Mouse (Mus musculus) olfactory bulb, adult 2 months (tissue): Measurements from ENCODE around the gene Akr1d1.

ENCODE experiments used
- CTCF ChIP-seq: fragments of 200-500 bp; IDR thresholded peaks from 2 replicates; pipeline ENCODE4 v1.5.1; 2012; ENCODE audit warnings: low read depth, mild to moderate bottlenecking, low read length, moderate library complexity; ENCODE audit not compliant: insufficient read depth
- POLR2A ChIP-seq: fragments of 200-500 bp; IDR thresholded peaks from 2 replicates; pipeline ENCODE4 v1.6.1; 2012; ENCODE audit warnings: mild to moderate bottlenecking, low read depth, low read length, moderate library complexity; ENCODE audit not compliant: insufficient read depth

GRCm38 (mm10) chr6:37538792-37539191 lies 8.8 kb downstream of the Akr1d1 start:
- TF ChIP-seq CTCF (no peak), POLR2A (no peak)
